Mouse (Mus musculus) gastrocnemius, postnatal 4 days (tissue): ENCODE data around the gene Krtap24-1. TPM values are rescaled to one million over a fixed set of nuclear protein-coding genes. Genes with fewer than 3 reads are reported as not detected.

Source experiments
- DNase-seq, 2 experiments: peaks; one replicate each; pipeline ENCODE4 v3.0.0; 2021 to 2022; ENCODE audit warnings: low spot score in 2 of 2, mixed read lengths in 2 of 2
- total RNA-seq, 2 experiments: library from RNA; stranded (reverse); gene quantifications; 2 replicates each; pipeline ENCODE4 v1.2.3; 2021

Gene Krtap24-1
- total RNA-seq, 2 experiments from 2014 or later: not detected

DNA sequence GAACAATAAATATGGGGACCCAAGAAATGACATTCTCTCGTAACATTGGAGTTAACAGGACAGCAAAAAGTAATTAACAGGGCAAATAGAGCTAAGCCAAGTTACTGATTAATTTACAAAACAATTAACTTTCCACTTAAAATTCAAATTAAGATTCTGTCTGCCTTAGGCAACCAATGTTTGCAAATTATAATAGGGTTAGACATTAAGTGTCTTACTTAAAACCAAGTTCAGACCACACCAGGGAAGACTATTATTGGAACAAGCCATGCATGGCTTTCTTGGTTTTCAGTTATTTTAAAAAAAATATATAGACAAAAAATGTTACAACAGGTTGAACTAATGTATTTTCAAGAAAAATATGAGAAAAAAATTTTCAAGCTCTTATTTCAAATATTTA, 43.0 kb downstream of the Krtap24-1 start:
- DNase-seq: no peak

GRCm38 (mm10) chr16:88563045-88563913, 48.8 kb downstream of the Krtap24-1 start, which contains the start of gene Cldn8:
TSS of gene Cldn8 (minus strand) at chr16:88563183.
- DNase-seq: no peak

- DNase-seq: no peak
These were observed 50.4 kb downstream of the Krtap24-1 start for GRCm38 (mm10) chr16:88561617-88562164.

Other genes starting within 250 kb of the Krtap24-1 start
- gene Cldn17, start 105.3 kb downstream of the Krtap24-1 start, total RNA-seq: not detected
- not detected for gene Cldn8, start 49.1 kb downstream of the Krtap24-1 start, total RNA-seq
- not detected for gene 2310079G19Rik, start 15.4 kb upstream of the Krtap24-1 start, total RNA-seq
- not detected for gene Krtap26-1, start 35.5 kb upstream of the Krtap24-1 start, total RNA-seq
- gene Krtap27-1, start 59.4 kb upstream of the Krtap24-1 start, total RNA-seq: not detected
- not detected for gene 2310061N02Rik, start 95.7 kb upstream of the Krtap24-1 start, total RNA-seq
- not detected for gene Krtap13-1, start 116.6 kb upstream of the Krtap24-1 start, total RNA-seq
- not detected for gene Krtap13, start 139.4 kb upstream of the Krtap24-1 start, total RNA-seq
- gene 2310034C09Rik, start 146.6 kb upstream of the Krtap24-1 start, total RNA-seq: not detected
- not detected for gene 2310057N15Rik, start 161.9 kb upstream of the Krtap24-1 start, total RNA-seq
- not detected for gene Gm5965, start 165.6 kb upstream of the Krtap24-1 start, total RNA-seq
- not detected for gene Gm20741, start 199.9 kb upstream of the Krtap24-1 start, total RNA-seq
- gene Krtap15, start 207.9 kb upstream of the Krtap24-1 start, total RNA-seq: not detected
- gene Krtap14, start 213.9 kb upstream of the Krtap24-1 start, total RNA-seq: not detected